Mouse (Mus musculus) kidney, embryonic 16.5 days (tissue): ENCODE measurements around the gene C2cd2. TPM values are rescaled to one million over a fixed set of nuclear protein-coding genes. Genes with fewer than 3 reads are reported as not detected.

ENCODE experiments used
- ATAC-seq: fragments of 200-750 bp; cut with Nextera tagmentation; 2 replicates; pipeline ENCODE4 v1.8.0; 2017; ENCODE audit warnings: moderate TSS enrichment; ENCODE audit not compliant: low FRiP score, low TSS enrichment
- H3K27ac ChIP-seq: fragments of 300-500 bp; sonication (generic); 2 replicates; pipeline ENCODE4 v1.5.1; 2014; ENCODE audit warnings: low read length
- H3K27me3 ChIP-seq: fragments of 300-500 bp; sonication (generic); 2 replicates; pipeline ENCODE4 v1.6.1; 2014; ENCODE audit warnings: low read length, control low read depth, mixed read lengths; ENCODE audit not compliant: insufficient read depth
- H3K36me3 ChIP-seq: fragments of 300-500 bp; sonication (generic); 2 replicates; pipeline ENCODE4 v1.6.1; 2014; ENCODE audit warnings: low read length, control low read depth, mixed read lengths; ENCODE audit not compliant: insufficient read depth
- H3K4me1 ChIP-seq: fragments of 300-500 bp; sonication (generic); 2 replicates; pipeline ENCODE4 v1.6.1; 2014; ENCODE audit warnings: low read length, control low read depth, mixed read lengths; ENCODE audit not compliant: insufficient read depth
- H3K4me2 ChIP-seq: fragments of 300-500 bp; sonication (generic); replicated peaks from 2 replicates; pipeline ENCODE4 v1.6.1; 2014; ENCODE audit warnings: low read depth, low read length
- H3K4me3 ChIP-seq: fragments of 300-500 bp; sonication (generic); 2 replicates; pipeline ENCODE4 v1.5.1; 2014; ENCODE audit warnings: mild to moderate bottlenecking, low read length
- H3K9ac ChIP-seq: fragments of 300-500 bp; sonication (generic); replicated peaks from 2 replicates; pipeline ENCODE4 v1.6.1; 2014; ENCODE audit warnings: low read length
- H3K9me3 ChIP-seq: fragments of 300-500 bp; sonication (generic); 2 replicates; pipeline ENCODE4 v1.6.1; 2016; ENCODE audit warnings: low read length, control low read depth
- WGBS: fragments of 180-500 bp; shearing (Covaris S2); extraction: QIAGEN DNeasy Blood & Tissue Kit; methylation state at CpG from one replicate; pipeline ENCODE4 v1.1.7; 2014; 5-methylcytosine and 5-hydroxymethylcytosine counted together
- polyA plus RNA-seq: library from polyadenylated mRNA; unstranded; fragments of >200 nt; fragmentation: Nextera tagmentation; extraction: Ambion mirVana; gene quantifications from 2 replicates; pipeline ENCODE4 v1.2.1, GENCODE M21; 2015

C2cd2 gene
- polyA plus RNA-seq, 1 experiment from 2014 or later = 16.7 TPM

GRCm38 (mm10) chr16:97977277-97977676 is 14.9 kb upstream of the C2cd2 start:
- no peaks in the 10 kb centered on the region for H3K9me3 ChIP-seq
- H3K36me3 ChIP-seq = no peaks in the 10 kb centered on the region
- no peaks in the 10 kb centered on the region for H3K27me3 ChIP-seq
- no peak overlapping the region for H3K27ac ChIP-seq
- H3K4me2 ChIP-seq = no peak overlapping the region
- no peak overlapping the region for H3K4me3 ChIP-seq
- no peaks in the 10 kb centered on the region for H3K4me1 ChIP-seq
- no peak for ATAC-seq
- no peak overlapping the region for H3K9ac ChIP-seq
- 68% methylated on average over 1 of the region's 1 CpGs for whole genome bisulfite sequencing

- Histone ChIP-seq H3K36me3 (no peaks in the 10 kb centered on the region), H3K9me3 (no peaks in the 10 kb centered on the region), H3K27ac (no peak overlapping the region), H3K4me2 (no peak overlapping the region), H3K4me3 (no peak overlapping the region), H3K9ac (no peak overlapping the region), H3K4me1 (peaks cover 3% of the 10 kb centered on the region; the same call in 1 of the 2 replicates), H3K27me3 (no peaks in the 10 kb centered on the region)
- no peak for ATAC-seq
- WGBS = 79% methylated on average over 3 of the region's 3 CpGs
These were observed 1.6 kb upstream of the C2cd2 start for GRCm38 (mm10) chr16:97963956-97964540.

GRCm38 (mm10) chr16:97961381-97962150 is 832 bp downstream of the C2cd2 start:
- 5% methylated on average over 33 of the region's 36 CpGs for WGBS
- no peaks in the 10 kb centered on the region for H3K9me3 ChIP-seq
- peak; percentile 4; the same call in 1 of the 2 replicates for ATAC-seq

GRCm38 (mm10) chr16:97960348-97960747 is 2.0 kb downstream of the C2cd2 start:
- Histone ChIP-seq H3K9ac (no peak overlapping the region), H3K9me3 (no peaks in the 10 kb centered on the region), H3K4me2 (no peak overlapping the region), H3K36me3 (peaks cover 11% of the 10 kb centered on the region), H3K27ac (no peak overlapping the region), H3K27me3 (no peaks in the 10 kb centered on the region), H3K4me1 (peaks cover 3% of the 10 kb centered on the region; the same call in 1 of the 2 replicates), H3K4me3 (no peak overlapping the region)
- ATAC-seq = no peak
- WGBS = 91% methylated on average over 3 of the region's 3 CpGs

More at GRCm38 (mm10) chr16:97961381-97962150, 832 bp downstream of the C2cd2 start:
- peaks cover 2% of the 10 kb centered on the region for H3K36me3 ChIP-seq
- peak overlapping the region; percentile 91 for H3K4me3 ChIP-seq
- H3K27me3 ChIP-seq = no peaks in the 10 kb centered on the region
- peaks cover 3% of the 10 kb centered on the region; the same call in 1 of the 2 replicates for H3K4me1 ChIP-seq
- peak overlapping the region; percentile 84 for H3K4me2 ChIP-seq
- H3K27ac ChIP-seq = peak overlapping the region; percentile 99
- peak overlapping the region; percentile 93 for H3K9ac ChIP-seq

- no peak overlapping the region for H3K4me2 ChIP-seq
- peaks cover 22% of the 10 kb centered on the region for H3K36me3 ChIP-seq
- H3K4me3 ChIP-seq = no peak overlapping the region
- peaks cover 3% of the 10 kb centered on the region; the same call in 1 of the 2 replicates for H3K4me1 ChIP-seq
- H3K9me3 ChIP-seq = no peaks in the 10 kb centered on the region
- H3K27ac ChIP-seq = no peak overlapping the region
- no peak for ATAC-seq
- no peaks in the 10 kb centered on the region for H3K27me3 ChIP-seq
- no peak overlapping the region for H3K9ac ChIP-seq
These were observed 3.9 kb downstream of the C2cd2 start for GRCm38 (mm10) chr16:97958401-97958973.

- Histone ChIP-seq H3K27ac (no peak overlapping the region), H3K4me3 (no peak overlapping the region), H3K4me2 (no peak overlapping the region), H3K4me1 (peaks cover 3% of the 10 kb centered on the region; the same call in 1 of the 2 replicates), H3K36me3 (peaks cover 25% of the 10 kb centered on the region), H3K9ac (no peak overlapping the region), H3K27me3 (no peaks in the 10 kb centered on the region), H3K9me3 (no peaks in the 10 kb centered on the region)
- ATAC-seq = no peak
These were observed 4.8 kb downstream of the C2cd2 start for GRCm38 (mm10) chr16:97957626-97958025.

GRCm38 (mm10) chr16:97956011-97956410 is 6.4 kb downstream of the C2cd2 start:
- Histone ChIP-seq H3K27me3 (no peaks in the 10 kb centered on the region), H3K27ac (no peak overlapping the region), H3K36me3 (peaks cover 41% of the 10 kb centered on the region), H3K9me3 (no peaks in the 10 kb centered on the region), H3K4me3 (no peak overlapping the region), H3K4me1 (0 out of 2 replicates have a peak, but pooled peaks cover 3% of the 10 kb centered on the region), H3K9ac (no peak overlapping the region), H3K4me2 (no peak overlapping the region)
- WGBS = 73% methylated on average over 2 of the region's 2 CpGs
- ATAC-seq = no peak

GRCm38 (mm10) chr16:97953300-97953699 is 9.1 kb downstream of the C2cd2 start:
- H3K36me3 ChIP-seq = peaks cover 61% of the 10 kb centered on the region
- H3K27ac ChIP-seq = no peak overlapping the region
- no peak overlapping the region for H3K9ac ChIP-seq
- no peak overlapping the region for H3K4me2 ChIP-seq
- no peaks in the 10 kb centered on the region for H3K9me3 ChIP-seq
- ATAC-seq = no peak
- no peaks in the 10 kb centered on the region for H3K27me3 ChIP-seq
- WGBS = 86% methylated on average over 2 of the region's 2 CpGs
- H3K4me1 ChIP-seq = no peaks in the 10 kb centered on the region
- no peak overlapping the region for H3K4me3 ChIP-seq

GRCm38 (mm10) chr16:97952801-97953200 is 9.6 kb downstream of the C2cd2 start:
- WGBS = 88% methylated on average over 9 of the region's 9 CpGs
- ATAC-seq = no peak

GRCm38 (mm10) chr16:97952371-97952770 is 10.0 kb downstream of the C2cd2 start:
- no peak overlapping the region for H3K4me3 ChIP-seq
- H3K4me2 ChIP-seq = no peak overlapping the region
- no peak overlapping the region for H3K27ac ChIP-seq
- no peaks in the 10 kb centered on the region for H3K9me3 ChIP-seq
- no peaks in the 10 kb centered on the region for H3K4me1 ChIP-seq
- H3K9ac ChIP-seq = no peak overlapping the region
- no peak for ATAC-seq
- H3K36me3 ChIP-seq = peaks cover 61% of the 10 kb centered on the region
- no peaks in the 10 kb centered on the region for H3K27me3 ChIP-seq
- 95% methylated on average over 4 of the region's 4 CpGs for WGBS

More at GRCm38 (mm10) chr16:97952801-97953200, 9.6 kb downstream of the C2cd2 start:
- H3K4me2 ChIP-seq = no peak overlapping the region
- H3K4me1 ChIP-seq = no peaks in the 10 kb centered on the region
- no peak overlapping the region for H3K9ac ChIP-seq
- no peak overlapping the region for H3K27ac ChIP-seq
- no peaks in the 10 kb centered on the region for H3K27me3 ChIP-seq
- H3K36me3 ChIP-seq = peaks cover 61% of the 10 kb centered on the region
- H3K4me3 ChIP-seq = no peak overlapping the region
- no peaks in the 10 kb centered on the region for H3K9me3 ChIP-seq
